In the genomic region with DNA sequence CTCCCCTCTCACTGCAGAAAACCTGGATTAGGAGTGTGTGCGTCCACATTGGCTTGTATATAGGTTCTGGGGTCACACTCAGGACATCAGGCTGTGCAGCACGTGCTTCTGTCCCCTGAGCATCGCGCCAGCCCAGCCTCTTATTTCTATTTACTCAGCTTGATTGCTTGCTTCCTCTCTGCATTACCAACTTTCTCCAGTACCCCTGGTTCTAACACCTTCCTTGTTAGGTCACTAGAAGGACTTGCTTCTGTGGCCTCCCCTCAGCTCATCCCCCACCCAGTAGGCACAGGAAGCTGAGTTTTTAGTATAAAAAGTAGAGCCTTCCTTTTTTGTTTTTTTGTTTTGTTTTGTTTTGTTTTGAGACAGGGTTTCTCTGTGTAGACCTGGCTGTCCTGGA, we compare ENCODE assay signal across 23 mouse cellular contexts. TPM values are rescaled to one million over a fixed set of nuclear protein-coding genes. Genes with fewer than 3 reads are reported as not detected.
A peak's percentile ranks its signal among the peaks of the same experiment; 100 is the strongest.
DNase-seq lines count a peak whose midpoint lies in the region; ATAC-seq and TF ChIP-seq lines count a peak whose summit lies in the region.
"Had no signal": no experiment of that assay in that cellular context is flagged by ENCODE, and none has a peak within 500 bp of the region (broad histone marks: within the 10 kb centered on the region; RNA-seq: fewer than 3 reads in every experiment).

No protein-coding gene starts in this region.

- TF ChIP-seq CTCF in spleen, adult 2 months (IDR thresholded peaks at IDR 0.05; ENCODE audit: extremely low read depth, insufficient read depth, insufficient read length, insufficient replicate concordance): no peak
- no peak for TF ChIP-seq CTCF in bone marrow, adult 2 months (IDR thresholded peaks at IDR 0.05; ENCODE audit: control insufficient read depth, insufficient read depth, low read length)

- H3K36me3 ChIP-seq in spleen, adult 2 months (ENCODE audit: control insufficient read depth, insufficient read depth, low read length): no peaks in the 10 kb centered on the region

- no peaks in the 10 kb centered on the region for H3K27me3 ChIP-seq in spleen, adult 2 months (ENCODE audit: control insufficient read depth, insufficient read depth, low read length)
- H3K27me3 ChIP-seq: forebrain, embryonic 13.5 days; hindbrain, embryonic 12.5 days had no signal

- no peak for TF ChIP-seq POLR2A in spleen, adult 2 months (IDR thresholded peaks at IDR 0.05; ENCODE audit: low read depth, low read length)
- no peak for TF ChIP-seq POLR2A in bone marrow, adult 2 months (IDR thresholded peaks at IDR 0.05; ENCODE audit: borderline replicate concordance, control insufficient read depth, low read depth, low read length)

- H3K4me1 ChIP-seq in spleen, adult 2 months (ENCODE audit: control insufficient read depth, insufficient read depth, insufficient read length): peaks cover 12% of the 10 kb centered on the region; the same call in 1 of the 2 replicates
- peaks cover 7% of the 10 kb centered on the region; the same call in 1 of the 2 replicates for H3K4me1 ChIP-seq in bone marrow, adult 2 months (ENCODE audit: control insufficient read depth, insufficient read depth, low read length)
- H3K4me1 ChIP-seq: embryonic facial prominence, embryonic 10.5 days; forebrain, embryonic 13.5 days; hindbrain, embryonic 12.5 days had no signal

- 0 out of 2 replicates have a peak, but pooled peaks have one; percentile 11 for ATAC-seq in monocyte, adult 5-6 weeks (replicated peaks; ENCODE audit: insufficient number of reproducible peaks, low FRiP score, low TSS enrichment, poor library complexity, severe bottlenecking)
- ATAC-seq: forebrain, embryonic 13.5 days; hindbrain, embryonic 16.5 days had no signal

- no peak overlapping the region for H3K4me3 ChIP-seq in spleen, adult 2 months (ENCODE audit: extremely low read depth, insufficient read depth, insufficient read length)
- H3K4me3 ChIP-seq in bone marrow, adult 2 months (replicated peaks; ENCODE audit: control insufficient read depth, low read depth, low read length): no peak overlapping the region
- H3K4me3 ChIP-seq: embryonic facial prominence, embryonic 10.5 days; forebrain, embryonic 13.5 days; heart, embryonic 10.5 days; hindbrain, embryonic 12.5 days had no signal

- DNase-seq in spleen, adult 2 months (ENCODE audit: low read depth in 1 of 2, low spot score in 2 of 2): no peak
- DNase-seq in spleen, postnatal 36 days (ENCODE audit: low spot score in 2 of 2): no peak
- no peak for DNase-seq in frontal cortex, postnatal 25 days (ENCODE audit: low spot score in 2 of 2)
- DNase-seq in cerebellum, adult 9-11 months: no peak
- DNase-seq in thymus, postnatal 36 days: no peak
- DNase-seq: adrenal gland, postnatal 14 days; cerebellum, adult 18-20 months; cerebellum, postnatal 10 days; gastrocnemius, postnatal 10 days; heart, adult 18-20 months; heart, postnatal 10 days; heart, postnatal 4 days had no signal

- H3K27ac ChIP-seq in spleen, adult 2 months (ENCODE audit: insufficient read depth, low read length): peak overlapping the region; percentile 48; the same call in 1 of the 2 replicates
- H3K27ac ChIP-seq in bone marrow, adult 2 months (ENCODE audit: control insufficient read depth, insufficient read depth, low read depth, low read length, poor library complexity): peak overlapping the region; percentile 72
- H3K27ac ChIP-seq: embryonic facial prominence, embryonic 10.5 days; forebrain, embryonic 13.5 days; heart, embryonic 10.5 days; hindbrain, embryonic 12.5 days had no signal

- WGBS in spleen, adult 2 months: 77% methylated on average over 4 of the region's 4 CpGs
- WGBS in bone marrow, adult 2 months: 50% methylated on average over 4 of the region's 4 CpGs

RNA-seq across cellular contexts. Expression of gene Glipr2, which starts 21.0 kb away (rescaled TPM):
- 13.7 and 19.8 TPM in 2 replicates for polyA plus RNA-seq in spleen, adult 2 months (2012; rRNA removed)
- polyA plus RNA-seq in bone marrow, adult 2 months (2011; ENCODE audit: insufficient read depth, insufficient read length, low replicate concordance, missing spikeins): 20.8 and 49.7 TPM in 2 replicates
- 116 to 119 TPM (median 118 TPM) in 3 replicates for total RNA-seq in monocyte, adult 5-6 weeks (2017)

RNA-seq across cellular contexts. Expression of gene Ccin, which starts 47.1 kb away (rescaled TPM):
- 0.04 and 0.12 TPM in 2 replicates for polyA plus RNA-seq in spleen, adult 2 months (2012; rRNA removed)
- polyA plus RNA-seq in bone marrow, adult 2 months (2011; ENCODE audit: insufficient read depth, insufficient read length, low replicate concordance, missing spikeins): not detected in 2 replicates
- 0.39 TPM in 1 of 3 replicates, not detected in the others for total RNA-seq in monocyte, adult 5-6 weeks (2017)
- total RNA-seq: adrenal gland, adult 18-20 months; adrenal gland, postnatal 14 days; heart, adult 18-20 months; MEL had no signal
- polyA plus RNA-seq: embryonic facial prominence, embryonic 10.5 days; embryonic facial prominence, embryonic 14.5 days; forebrain, embryonic 13.5 days; heart, embryonic 10.5 days; heart, embryonic 14.5 days; hindbrain, embryonic 12.5 days; hindbrain, embryonic 16.5 days had no signal
